Mouse (Mus musculus) mature B cell (primary cell): ENCODE measurements around the gene Il6ra.
"Not testable (repeated sequence)": the region's sequence is repeated elsewhere in the genome, so short reads cannot be mapped to it uniquely, and the experiment has no call there.

ENCODE experiments used
- in situ Hi-C: fragments of 300-500 bp; cut with MboI; formaldehyde crosslinking; loops from 2 replicates; pipeline ENCODE4 v1.14.3; 2019

The Il6ra gene

DNA sequence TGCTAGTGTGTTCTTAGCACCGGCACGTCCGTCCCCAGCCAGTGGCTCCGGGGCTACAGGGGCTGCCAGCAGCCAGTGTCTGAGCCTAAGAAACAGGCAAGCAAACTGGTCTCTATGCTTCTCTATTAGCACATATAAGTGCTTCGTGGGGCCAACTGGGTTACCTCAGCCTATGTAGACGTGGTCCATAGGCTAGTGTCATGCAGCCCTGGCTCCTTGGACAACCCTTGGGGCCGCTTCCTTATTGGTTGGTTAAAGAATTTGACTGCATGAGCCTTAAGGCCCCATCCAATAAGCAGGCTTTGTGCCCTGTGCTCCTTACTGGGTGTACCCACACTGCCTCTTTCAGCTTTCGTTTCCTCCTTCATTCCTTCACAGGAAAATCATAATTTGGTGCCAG, 37.2 kb downstream of the Il6ra start:
- in situ Hi-C loops = no loop called here

DNA sequence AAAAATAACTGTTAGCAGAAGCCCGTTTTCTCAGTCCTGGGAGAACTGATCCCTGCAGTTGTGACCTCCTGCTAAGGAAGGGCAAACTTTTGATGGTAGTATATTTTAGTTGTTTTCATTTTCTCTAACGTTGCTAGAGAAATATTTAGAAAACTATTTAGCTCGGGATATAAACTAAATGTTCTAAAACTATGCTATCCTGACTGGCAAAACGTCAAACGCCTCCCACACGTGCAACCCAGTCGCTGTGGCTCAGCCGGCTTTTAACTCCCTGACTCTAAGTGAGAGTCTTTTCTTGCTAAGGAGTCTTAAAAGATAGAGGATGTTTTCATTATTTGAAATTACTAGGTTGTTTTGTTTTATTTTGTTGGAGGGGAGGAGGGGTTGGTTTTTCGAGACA, 38.0 kb downstream of the Il6ra start:
- in situ Hi-C loops = no loop called here

- in situ Hi-C loops = no loop called here
Measured at GRCm38 (mm10) chr3:89874076-89874475, 38.9 kb downstream of the Il6ra start.

DNA sequence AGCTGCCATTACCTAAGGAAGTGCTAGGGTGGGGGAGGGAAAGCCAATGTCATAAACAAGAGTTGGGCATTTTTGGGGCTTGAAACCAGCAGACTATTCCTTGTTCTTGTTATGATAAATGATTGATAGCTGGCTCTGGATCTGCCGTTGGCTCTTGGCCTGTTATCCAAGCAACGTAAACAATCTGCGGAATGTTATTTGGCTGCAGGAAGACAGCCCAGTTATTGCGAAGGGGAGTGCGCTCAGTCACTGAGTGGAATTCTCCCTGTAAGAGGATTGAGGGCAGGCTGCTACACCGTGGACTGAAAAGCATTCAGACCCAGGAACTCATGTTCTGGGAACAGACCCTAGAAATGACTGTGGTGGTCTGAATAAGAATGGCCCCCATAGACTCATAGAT, 40.3 kb downstream of the Il6ra start:
- in situ Hi-C loops = no loop called here

- in situ Hi-C loops = no loop called here
Measured at GRCm38 (mm10) chr3:89872209-89872608, 40.8 kb downstream of the Il6ra start.

GRCm38 (mm10) chr3:89871339-89871914, 41.6 kb downstream of the Il6ra start:
- in situ Hi-C loops = no loop called here

- in situ Hi-C loops = no loop called here
Measured at GRCm38 (mm10) chr3:89870472-89871271, 42.3 kb downstream of the Il6ra start.

DNA sequence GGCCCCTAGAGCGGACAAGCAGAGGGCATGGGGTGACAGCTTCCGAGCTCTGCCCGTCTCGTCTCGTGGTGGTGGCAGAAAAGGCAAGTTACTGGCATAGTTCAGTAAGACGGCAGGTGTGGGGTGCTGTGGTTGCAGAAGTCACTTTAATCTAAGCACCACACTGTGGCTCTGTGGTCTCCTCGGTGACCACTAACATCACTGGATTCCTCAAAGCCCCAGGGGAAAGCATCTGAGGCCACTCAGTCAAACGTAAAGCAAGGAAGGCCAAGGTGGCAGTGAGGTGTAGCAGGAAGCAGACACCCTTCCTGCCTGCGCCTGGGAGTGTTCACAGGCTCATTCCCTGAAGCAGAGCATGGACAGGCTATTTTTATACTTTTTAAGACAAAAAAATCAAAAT, 43.4 kb downstream of the Il6ra start:
- in situ Hi-C loops = no loop called here

DNA sequence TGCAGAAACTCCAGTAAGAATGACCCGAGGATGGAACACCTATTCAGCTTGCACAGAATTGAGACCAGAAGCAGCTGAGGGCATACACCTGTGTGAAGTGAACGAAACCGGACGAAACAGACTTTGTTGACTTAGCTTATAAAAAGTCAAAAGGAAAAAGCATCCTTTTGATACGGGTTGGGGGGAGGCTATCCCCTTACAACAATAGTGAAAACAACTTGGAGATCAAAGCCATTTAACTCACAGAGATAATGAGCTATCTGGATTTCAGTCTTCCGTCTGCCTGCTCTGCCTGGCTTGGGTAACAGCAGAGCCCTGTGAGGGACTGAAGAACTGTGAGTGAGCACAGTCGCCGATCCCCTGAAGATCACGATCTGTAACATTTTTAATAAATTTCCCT, 44.0 kb downstream of the Il6ra start:
- in situ Hi-C loops = no loop called here

DNA sequence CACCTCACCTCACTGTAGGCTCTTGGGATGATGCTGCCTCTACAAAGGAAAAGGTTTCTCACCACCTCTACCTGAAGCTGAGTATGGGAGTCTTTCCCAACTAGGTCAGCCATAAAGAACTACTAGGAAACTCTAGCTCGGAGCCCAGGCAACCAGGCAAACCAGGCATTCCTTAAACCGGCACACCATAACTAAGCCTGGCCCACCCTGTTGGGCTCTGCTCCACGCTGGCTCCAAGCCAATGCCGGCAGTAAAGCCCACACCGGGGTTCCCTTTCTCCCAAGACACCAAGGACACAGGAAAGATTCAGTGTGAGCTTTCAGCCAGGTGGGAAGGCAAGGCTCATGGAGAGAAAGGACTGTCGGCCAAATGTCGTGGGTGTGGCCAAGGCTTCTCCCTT, 44.6 kb downstream of the Il6ra start:
- in situ Hi-C loops = no loop called here

DNA sequence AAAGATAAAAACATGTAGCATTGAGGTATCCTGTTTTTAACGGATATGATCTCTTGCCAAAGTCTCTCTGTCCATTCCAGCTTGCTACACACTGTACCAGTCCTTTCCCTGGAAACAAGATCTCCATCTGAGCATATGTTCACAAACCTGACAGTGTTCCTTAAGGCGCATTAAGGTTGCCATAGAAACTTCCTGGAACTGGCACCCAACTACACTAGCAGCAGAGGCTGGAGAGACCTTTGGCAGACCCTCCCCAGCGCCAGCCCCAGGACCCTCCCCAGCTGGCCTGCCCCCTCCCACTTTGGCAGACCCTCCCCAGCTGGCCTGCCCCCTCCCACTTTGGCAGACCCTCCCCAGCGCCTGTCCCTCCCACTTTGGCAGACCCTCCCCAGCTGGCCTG, 45.3 kb downstream of the Il6ra start:
- in situ Hi-C loops = no loop called here

GRCm38 (mm10) chr3:89865764-89866163, 47.2 kb downstream of the Il6ra start:
- in situ Hi-C loops = no loop called here

GRCm38 (mm10) chr3:89865020-89865419, 48.0 kb downstream of the Il6ra start:
- in situ Hi-C loops = no loop called here

DNA sequence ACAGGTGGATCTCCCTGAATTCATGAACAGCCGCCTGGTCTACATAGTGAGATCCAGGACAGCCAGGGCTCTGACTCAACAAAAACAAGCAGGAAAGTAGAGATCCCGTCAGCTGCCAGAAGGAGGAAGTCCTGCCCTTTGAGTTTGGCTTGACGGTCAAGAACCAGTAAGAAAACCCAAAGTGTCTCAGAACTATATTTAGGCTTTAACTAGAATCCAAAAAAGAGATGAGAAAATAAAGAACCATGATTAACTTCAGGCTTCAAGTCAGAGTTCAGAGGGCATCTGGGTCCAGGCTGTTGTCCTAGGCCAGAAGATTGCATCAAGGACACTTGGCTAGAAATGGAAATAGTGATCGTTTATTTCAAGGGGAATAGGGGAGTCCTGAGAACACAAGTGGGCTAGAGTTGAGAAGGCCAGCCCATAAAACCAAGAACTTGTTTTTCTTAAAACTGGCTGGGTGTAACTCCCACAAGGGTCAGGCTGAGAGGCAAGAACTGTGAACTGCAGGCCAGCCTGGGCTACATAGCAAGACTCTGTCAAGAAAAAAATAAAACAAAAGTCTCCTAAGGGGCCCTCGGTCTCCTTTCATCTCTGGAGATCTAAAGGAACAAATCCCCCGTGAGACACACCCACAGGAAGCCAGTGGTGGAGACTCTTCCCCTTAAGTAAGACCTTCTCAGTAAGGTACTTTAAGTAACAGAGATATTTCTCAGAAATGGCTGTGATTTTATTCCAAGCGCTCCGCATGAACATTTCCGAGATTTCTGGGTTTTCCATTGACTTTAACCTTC, 49.1 kb downstream of the Il6ra start:
- in situ Hi-C loops = no loop called here

- in situ Hi-C loops = not testable (repeated sequence)
Measured at GRCm38 (mm10) chr3:89863276-89863675, 49.7 kb downstream of the Il6ra start.

DNA sequence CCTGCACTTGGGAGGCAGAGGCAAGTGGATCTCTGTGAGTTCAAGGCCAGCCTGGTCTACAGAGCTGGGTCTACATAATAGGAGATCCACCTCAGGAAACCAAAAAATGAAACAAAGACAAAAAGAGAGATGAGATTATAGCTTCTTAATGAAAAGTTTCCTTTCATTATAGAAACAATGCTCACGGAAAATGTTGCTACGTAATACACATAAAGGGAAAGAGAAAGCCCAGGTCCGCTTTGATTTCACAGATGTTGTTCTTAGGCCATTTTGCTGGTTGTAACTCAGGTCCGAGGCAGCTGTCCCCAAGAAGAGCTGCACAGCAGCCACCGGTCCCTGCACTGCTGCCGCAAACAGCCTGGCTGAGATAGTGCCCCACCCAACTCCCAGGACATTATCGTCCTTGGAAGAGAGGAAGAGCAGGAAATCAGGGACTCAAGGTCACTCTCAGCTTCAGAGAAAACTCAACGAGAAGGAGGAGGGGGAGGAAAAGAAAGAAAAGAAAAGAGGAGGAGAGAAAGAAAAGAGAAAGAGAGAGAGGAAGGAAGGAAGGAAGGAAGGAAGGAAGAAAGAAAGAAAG, 50.7 kb downstream of the Il6ra start:
- in situ Hi-C loops = no loop called here

GRCm38 (mm10) chr3:89861070-89861469, 51.9 kb downstream of the Il6ra start:
- in situ Hi-C loops = no loop called here

GRCm38 (mm10) chr3:89860343-89860742, 52.7 kb downstream of the Il6ra start:
- in situ Hi-C loops = no loop called here

- in situ Hi-C loops = loop anchor here (10.0 kb wide), 1 partner anchor 75 kb away; no protein-coding TSS in a partner anchor
Measured at GRCm38 (mm10) chr3:89859936-89860335, 53.1 kb downstream of the Il6ra start.

DNA sequence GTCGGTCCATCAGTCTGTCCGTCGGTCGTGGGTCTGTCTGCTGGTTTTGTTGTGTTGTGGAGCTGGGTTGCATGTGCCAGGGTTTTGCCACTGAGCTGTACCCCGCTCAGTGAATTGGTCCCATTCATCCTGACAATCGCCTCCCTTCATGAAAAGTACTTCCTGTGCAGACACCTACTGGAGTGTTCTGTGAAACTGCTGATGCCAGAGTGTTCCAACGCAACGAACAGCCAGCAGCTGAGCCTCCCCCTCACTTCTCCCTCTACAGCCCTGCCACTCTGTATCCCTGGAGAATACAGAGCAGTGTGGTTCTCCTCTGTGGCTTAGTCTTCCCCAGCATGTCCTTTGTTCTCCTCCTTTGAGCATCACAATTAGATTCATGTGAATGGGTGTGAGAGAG, 54.1 kb downstream of the Il6ra start:
- in situ Hi-C loops = loop anchor here (10.0 kb wide), 1 partner anchor 74 kb away; no protein-coding TSS in a partner anchor

- in situ Hi-C loops = loop anchor here (10.0 kb wide), 1 partner anchor 73 kb away; no protein-coding TSS in a partner anchor
Measured at GRCm38 (mm10) chr3:89858123-89858522, 54.9 kb downstream of the Il6ra start.

DNA sequence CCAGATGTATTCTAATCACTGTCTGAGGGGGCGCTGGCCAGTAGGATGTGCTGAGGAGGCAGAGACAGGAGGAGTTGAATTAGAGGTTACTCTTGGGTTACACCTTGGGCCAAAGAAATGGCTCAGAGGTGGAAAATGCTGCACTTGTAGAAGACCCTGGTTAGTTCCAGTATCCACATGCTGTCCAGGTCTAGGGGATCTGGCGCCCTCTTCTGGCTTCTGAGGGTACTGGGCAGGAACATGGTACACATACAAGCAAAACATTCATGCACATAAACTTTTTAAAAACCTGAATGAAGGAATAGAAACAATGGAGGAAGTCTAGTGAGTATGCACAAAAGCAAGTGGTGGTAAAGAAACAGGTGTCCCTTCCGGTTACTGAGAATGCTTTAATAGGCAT, 55.6 kb downstream of the Il6ra start:
- in situ Hi-C loops = loop anchor here (10.0 kb wide), 1 partner anchor 73 kb away; no protein-coding TSS in a partner anchor
